Mouse (Mus musculus): Measurements from ENCODE around the gene Cpa1. TPM values are rescaled to one million over a fixed set of nuclear protein-coding genes. Genes with fewer than 3 reads are reported as not detected.

Gene Cpa1
- polyA plus RNA-seq, 2 experiments from 2014 or later, result not detected

GRCm38 (mm10) chr6:30621986-30622389 lies 17.0 kb upstream of the Cpa1 start:
- no peak for ATAC-seq

DNA sequence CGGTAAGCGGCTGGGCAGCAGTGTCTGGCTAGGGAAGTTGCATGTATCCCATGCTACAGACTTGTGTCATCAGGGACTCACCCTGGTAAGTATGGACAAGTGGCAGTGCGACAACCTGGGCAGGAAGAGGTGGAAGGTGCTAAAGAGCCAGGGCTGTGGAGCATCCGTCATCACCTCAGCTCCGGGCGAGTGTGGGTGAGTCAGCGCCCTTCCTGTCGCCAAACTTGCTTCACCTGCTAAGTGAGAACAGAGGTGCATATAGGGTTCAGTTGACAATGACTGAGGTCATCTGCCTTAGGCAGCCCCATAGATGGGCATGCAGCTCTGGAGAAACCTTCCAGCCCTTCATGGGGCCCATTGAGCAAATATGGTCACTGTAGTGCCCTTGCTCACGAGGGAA lies 14.3 kb upstream of the Cpa1 start:
- no peak for ATAC-seq

- no peak for ATAC-seq
These were observed 10.9 kb upstream of the Cpa1 start for GRCm38 (mm10) chr6:30628152-30628551.

DNA sequence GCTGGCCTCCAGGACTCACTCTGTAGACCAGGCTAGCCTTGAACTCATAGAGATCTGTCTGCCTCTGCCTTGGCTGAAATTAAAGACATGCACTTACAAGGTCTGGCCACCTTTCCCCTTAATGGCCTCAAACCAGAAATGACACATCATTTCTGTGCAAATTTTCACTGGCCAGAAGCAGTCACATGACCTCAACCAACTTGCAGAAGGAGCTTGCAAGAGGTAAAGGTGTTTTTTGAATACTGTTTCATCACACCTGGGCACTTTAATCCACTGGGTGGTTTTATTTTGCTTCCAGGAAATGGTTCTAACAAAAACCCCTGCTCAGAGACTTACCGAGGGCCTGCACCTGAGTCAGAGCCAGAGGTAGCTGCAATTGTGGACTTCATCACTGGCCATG lies 9.0 kb upstream of the Cpa1 start:
- no peak for ATAC-seq

GRCm38 (mm10) chr6:30635361-30635862 lies 3.6 kb upstream of the Cpa1 start:
- ATAC-seq, result no peak

GRCm38 (mm10) chr6:30636186-30636842 lies 2.7 kb upstream of the Cpa1 start:
- ATAC-seq, result no peak

GRCm38 (mm10) chr6:30643694-30644460 lies 4.9 kb downstream of the Cpa1 start:
- ATAC-seq, result no peak

DNA sequence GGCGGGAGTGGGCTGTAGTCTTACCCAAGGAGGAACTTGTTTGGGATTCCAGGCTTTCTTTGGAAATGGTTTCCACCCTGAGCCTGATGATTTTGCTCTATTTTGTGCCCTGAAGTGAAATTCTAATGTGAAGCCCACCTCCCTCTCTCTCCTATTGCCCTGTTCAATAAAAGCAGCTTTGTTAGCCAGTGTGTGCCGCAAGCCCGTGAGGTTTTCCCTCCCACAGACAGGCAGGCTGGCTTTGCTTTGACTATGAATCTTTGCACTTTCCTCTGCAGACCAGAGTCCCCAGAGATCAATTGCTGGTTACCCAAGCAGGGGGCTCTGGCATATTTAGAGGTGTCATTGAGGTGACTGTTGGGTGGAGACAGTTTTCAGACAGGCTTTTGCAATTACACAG lies 5.4 kb downstream of the Cpa1 start:
- ATAC-seq, result no peak

DNA sequence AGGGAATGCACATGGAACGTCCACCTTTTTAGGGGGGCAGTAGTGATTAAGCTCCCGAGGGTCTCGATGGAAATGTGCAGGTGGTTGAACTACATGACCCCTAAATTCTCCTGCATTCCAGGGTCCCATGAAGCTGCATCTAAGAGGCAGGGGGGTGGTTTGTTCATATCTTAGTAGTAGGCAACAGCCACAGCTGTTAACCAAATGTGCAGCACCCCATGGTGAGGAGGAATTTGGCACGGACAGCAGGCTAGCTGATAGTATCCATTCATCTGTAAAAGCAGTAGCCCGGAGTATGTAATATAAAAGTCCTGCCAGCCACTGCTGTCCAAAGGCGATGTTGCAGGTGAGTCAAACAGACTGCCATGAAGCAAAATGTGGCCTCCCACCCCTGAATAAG lies 6.4 kb downstream of the Cpa1 start:
- no peak for ATAC-seq

DNA sequence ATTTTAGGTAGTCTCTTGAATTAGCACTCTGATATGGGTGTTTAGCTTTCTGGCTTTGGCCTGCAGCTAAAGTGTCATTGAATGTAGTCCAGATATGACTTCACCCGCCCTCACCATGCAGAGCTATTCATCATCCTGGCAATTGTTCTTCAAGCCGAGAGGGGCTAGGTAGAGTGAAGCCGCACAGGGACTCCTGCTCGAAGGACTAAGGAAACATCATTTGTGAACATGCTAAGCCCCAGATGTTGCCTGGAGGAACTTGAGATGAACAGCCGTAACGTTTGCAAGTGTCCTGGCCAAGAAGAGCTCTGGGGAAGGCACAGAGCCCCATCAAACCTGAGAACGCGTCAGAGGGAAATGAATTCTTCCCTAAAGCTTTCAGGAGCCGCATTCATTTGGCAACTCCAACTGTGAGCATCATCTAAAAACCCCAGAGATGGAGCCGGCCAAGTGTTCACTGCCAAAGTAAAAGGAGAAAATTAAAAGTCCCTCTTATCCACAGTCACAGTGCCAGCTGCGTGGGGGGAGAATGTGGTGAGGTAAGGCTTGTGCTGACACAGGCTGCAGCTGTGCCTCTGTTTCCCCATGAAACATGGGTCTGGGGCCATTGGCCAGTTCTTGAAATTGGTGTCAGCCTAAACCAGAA lies 10.8 kb downstream of the Cpa1 start:
- no peak for ATAC-seq

DNA sequence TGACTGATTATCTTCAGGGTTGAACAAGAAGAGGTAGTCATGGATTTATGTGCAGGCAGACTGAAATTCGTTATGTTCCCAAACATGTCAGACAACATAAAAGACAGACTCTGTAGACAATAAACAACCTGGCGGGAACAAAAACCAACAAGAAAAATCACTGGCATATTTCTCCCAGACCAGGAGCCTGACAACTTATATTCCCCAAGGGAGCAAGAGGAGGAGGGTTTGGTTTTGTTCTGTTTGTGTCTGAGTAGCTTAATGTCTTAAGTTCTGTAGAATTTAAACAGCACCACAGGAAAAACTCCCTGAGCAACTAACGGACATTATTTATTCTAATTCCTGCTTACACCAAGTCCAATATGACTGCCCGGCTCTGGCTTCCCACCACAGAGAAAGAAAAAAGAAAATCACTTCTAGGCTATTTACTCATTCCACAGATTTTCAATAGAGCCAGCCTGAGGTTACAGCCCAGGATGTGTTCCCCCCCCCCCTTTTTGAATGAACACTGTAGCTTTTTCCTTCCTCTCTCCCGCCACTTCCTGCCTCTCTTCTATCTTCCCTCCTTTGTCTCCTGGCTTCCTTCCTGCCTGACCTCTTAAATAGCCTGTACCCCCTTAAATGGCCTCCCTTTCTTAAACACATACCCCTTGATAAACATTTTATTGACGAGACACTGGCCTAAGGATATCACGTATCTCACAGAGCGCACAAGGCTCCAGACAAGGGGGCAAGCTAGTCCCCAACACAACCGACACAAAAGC lies 13.6 kb downstream of the Cpa1 start:
- no peak for ATAC-seq

GRCm38 (mm10) chr6:30653518-30653917 lies 14.5 kb downstream of the Cpa1 start:
- no peak for ATAC-seq

DNA sequence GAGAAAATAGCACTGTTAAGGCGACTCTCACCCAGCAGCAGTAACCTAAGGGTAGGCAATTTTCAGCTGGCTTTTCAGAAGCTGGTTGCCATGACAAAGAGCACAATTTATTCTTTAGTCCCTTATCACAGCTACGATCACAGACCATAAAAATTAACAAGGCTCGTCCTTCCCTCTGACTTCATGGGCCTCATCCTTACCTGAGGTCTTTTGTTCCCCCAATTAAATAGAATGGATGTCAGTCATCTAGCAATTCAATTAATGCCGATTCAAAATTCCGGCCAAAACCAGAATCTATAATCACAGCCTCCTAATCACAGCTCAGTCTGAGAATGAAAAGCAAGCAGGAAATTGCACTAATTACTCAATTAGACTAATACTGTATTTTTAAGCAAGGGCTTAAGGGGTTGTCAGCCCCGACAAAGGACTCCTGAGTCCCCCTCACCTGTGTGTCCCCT lies 15.4 kb downstream of the Cpa1 start:
- ATAC-seq, result no peak

- no peak for ATAC-seq
These were observed 15.9 kb downstream of the Cpa1 start for GRCm38 (mm10) chr6:30654932-30655331.

GRCm38 (mm10) chr6:30657279-30657678 lies 18.3 kb downstream of the Cpa1 start:
- peak; percentile 52 for ATAC-seq

GRCm38 (mm10) chr6:30658619-30659018 lies 19.6 kb downstream of the Cpa1 start:
- no peak for ATAC-seq

- ATAC-seq, result no peak
These were observed 25.8 kb downstream of the Cpa1 start for GRCm38 (mm10) chr6:30664776-30665175.

- ATAC-seq, result no peak
These were observed 26.3 kb downstream of the Cpa1 start for GRCm38 (mm10) chr6:30665296-30665695.

DNA sequence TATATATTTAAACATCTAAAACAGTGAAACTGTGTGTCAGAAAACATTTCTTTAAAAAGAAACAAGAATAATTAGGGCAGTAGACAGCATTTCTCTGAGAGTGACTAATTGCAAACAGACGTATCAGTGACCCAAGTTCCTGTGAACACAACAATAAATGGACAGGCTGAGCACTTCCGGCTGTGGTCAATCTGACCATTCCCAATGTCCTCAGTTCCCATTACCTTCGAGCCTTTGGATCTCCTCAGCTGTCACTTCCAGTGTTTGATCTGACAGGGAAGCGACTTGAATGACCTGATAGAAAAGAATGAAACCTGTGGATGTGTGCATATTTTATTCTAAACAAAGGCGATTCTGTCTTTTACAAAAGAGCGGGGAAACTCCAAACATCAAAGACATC lies 27.0 kb downstream of the Cpa1 start:
- ATAC-seq, result no peak

GRCm38 (mm10) chr6:30667585-30667984 lies 28.6 kb downstream of the Cpa1 start:
- no peak for ATAC-seq

DNA sequence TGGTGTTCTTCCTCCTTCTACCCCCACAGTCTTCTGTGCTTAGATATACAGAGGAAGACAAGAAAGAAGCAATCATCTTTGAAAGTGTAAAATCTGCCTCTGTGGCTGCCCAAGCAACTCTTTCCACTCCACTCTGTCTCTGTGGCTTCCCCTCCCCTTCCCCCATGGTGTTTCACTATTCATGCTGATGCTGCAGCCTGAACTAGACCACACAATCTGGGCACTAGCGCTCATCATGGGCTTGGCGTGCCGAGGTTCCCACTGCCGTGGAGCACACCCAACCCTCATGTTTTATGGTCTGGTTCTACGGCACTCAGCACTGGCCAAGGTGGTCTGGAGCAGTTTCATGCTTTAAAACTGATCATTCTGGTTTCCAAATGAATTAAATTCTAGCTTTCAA lies 32.7 kb downstream of the Cpa1 start:
- ATAC-seq, result peak; percentile 23

- no peak for ATAC-seq
These were observed 34.9 kb downstream of the Cpa1 start for GRCm38 (mm10) chr6:30673764-30674561.

All from activated CD4-positive, CD25-positive, alpha-beta regulatory T cell, adult 4 months (primary cell).